Mouse (Mus musculus): Measurements from ENCODE around the gene Edem3. TPM values are rescaled to one million over a fixed set of nuclear protein-coding genes. Genes with fewer than 3 reads are reported as not detected.

The Edem3 gene
- total and polyA plus RNA-seq, 2 experiments from 2014 or later: 13.2 to 40.8 TPM

GRCm38 (mm10) chr1:151807286-151807685 is 52.1 kb downstream of the Edem3 start:
- Histone ChIP-seq H3K9ac (replicated peaks; ENCODE audit: low read length, poor library complexity, severe bottlenecking) (no peak overlapping the region), H3K9me3 (ENCODE audit: low read length) (no peaks in the 10 kb centered on the region), H3K4me3 (ENCODE audit: low read depth, low read length) (no peak overlapping the region), H3K36me3 (ENCODE audit: insufficient read depth, low read length) (peaks cover 32% of the 10 kb centered on the region), H3K27me3 (ENCODE audit: insufficient read depth, low read length) (no peaks in the 10 kb centered on the region), H3K4me1 (ENCODE audit: insufficient read depth, low read length) (no peaks in the 10 kb centered on the region), H3K27ac (ENCODE audit: low read depth, low read length) (no peak overlapping the region), H3K4me2 (ENCODE audit: low read depth, low read length, poor library complexity, severe bottlenecking) (no peak overlapping the region)
- DNase-seq (ENCODE audit: low spot score) (no peak), ATAC-seq (ENCODE audit: low FRiP score) (no peak)
- WGBS: 82% methylated on average over 5 of the region's 5 CpGs
- no peak for TF ChIP-seq CTCF (IDR thresholded peaks at IDR 0.05)

DNA sequence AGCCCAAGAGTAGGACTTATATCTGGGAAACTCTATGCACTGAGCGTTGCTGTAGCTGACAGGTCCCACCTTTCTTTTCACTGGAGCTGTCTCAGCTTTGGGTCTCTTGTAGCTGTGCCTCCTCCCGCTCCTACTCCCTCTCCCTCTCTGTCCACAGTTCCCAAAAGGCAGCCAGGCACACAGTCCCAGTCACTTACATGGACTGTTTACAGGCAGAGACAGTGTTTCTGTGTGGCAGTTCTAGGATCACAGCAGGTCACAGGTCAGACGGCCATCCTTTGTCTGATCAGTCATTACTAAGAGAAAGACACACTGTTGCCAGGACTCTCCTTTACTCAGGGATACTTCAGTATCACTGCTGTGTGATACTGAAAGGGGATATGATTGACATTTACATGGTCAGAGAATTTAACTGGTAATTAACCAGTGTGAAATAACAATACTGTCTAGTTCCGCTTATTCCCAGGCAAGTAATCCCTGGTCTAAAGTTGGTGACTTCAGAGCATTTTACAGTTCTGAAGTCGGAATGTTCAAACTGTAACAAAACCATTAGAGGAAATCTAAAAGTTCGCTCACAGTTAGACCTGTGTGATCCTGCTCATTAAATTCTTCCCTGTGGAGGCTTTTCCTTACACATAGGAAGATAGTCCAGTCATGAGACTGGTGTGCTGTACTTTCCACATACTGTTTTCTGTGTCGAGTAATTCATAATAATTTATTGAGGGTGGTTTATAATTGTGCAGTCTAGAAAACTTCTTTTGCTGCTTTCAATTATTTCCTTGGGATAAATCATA is 55.7 kb downstream of the Edem3 start:
- H3K27ac ChIP-seq (ENCODE audit: low read depth, low read length): no peak overlapping the region
- no peak for ATAC-seq (ENCODE audit: low FRiP score)
- no peak for DNase-seq (ENCODE audit: low spot score)
- H3K9ac ChIP-seq (replicated peaks; ENCODE audit: low read length, poor library complexity, severe bottlenecking): no peak overlapping the region
- H3K27me3 ChIP-seq (ENCODE audit: insufficient read depth, low read length): no peaks in the 10 kb centered on the region
- TF ChIP-seq CTCF (IDR thresholded peaks at IDR 0.05): no peak
- H3K9me3 ChIP-seq (ENCODE audit: low read length): no peaks in the 10 kb centered on the region
- H3K4me2 ChIP-seq (ENCODE audit: low read depth, low read length, poor library complexity, severe bottlenecking): no peak overlapping the region
- peaks cover 37% of the 10 kb centered on the region for H3K36me3 ChIP-seq (ENCODE audit: insufficient read depth, low read length)
- H3K4me3 ChIP-seq (ENCODE audit: low read depth, low read length): no peak overlapping the region
- no peaks in the 10 kb centered on the region for H3K4me1 ChIP-seq (ENCODE audit: insufficient read depth, low read length)
- WGBS: 57% methylated on average over 7 of the region's 7 CpGs

- no peak overlapping the region for H3K4me2 ChIP-seq (ENCODE audit: low read depth, low read length, poor library complexity, severe bottlenecking)
- DNase-seq (ENCODE audit: low spot score) (no peak), ATAC-seq (ENCODE audit: low FRiP score) (no peak)
- no peaks in the 10 kb centered on the region for H3K27me3 ChIP-seq (ENCODE audit: insufficient read depth, low read length)
- no peak for TF ChIP-seq CTCF (IDR thresholded peaks at IDR 0.05)
- no peak overlapping the region for H3K9ac ChIP-seq (replicated peaks; ENCODE audit: low read length, poor library complexity, severe bottlenecking)
- no peak overlapping the region for H3K4me3 ChIP-seq (ENCODE audit: low read depth, low read length)
- H3K27ac ChIP-seq (ENCODE audit: low read depth, low read length): no peak overlapping the region
- WGBS: 80% methylated on average over 16 of the region's 16 CpGs
- peaks cover 35% of the 10 kb centered on the region for H3K36me3 ChIP-seq (ENCODE audit: insufficient read depth, low read length)
- H3K9me3 ChIP-seq (ENCODE audit: low read length): no peaks in the 10 kb centered on the region
- H3K4me1 ChIP-seq (ENCODE audit: insufficient read depth, low read length): no peaks in the 10 kb centered on the region
Observed at GRCm38 (mm10) chr1:151811456-151811855, 56.3 kb downstream of the Edem3 start.

DNA sequence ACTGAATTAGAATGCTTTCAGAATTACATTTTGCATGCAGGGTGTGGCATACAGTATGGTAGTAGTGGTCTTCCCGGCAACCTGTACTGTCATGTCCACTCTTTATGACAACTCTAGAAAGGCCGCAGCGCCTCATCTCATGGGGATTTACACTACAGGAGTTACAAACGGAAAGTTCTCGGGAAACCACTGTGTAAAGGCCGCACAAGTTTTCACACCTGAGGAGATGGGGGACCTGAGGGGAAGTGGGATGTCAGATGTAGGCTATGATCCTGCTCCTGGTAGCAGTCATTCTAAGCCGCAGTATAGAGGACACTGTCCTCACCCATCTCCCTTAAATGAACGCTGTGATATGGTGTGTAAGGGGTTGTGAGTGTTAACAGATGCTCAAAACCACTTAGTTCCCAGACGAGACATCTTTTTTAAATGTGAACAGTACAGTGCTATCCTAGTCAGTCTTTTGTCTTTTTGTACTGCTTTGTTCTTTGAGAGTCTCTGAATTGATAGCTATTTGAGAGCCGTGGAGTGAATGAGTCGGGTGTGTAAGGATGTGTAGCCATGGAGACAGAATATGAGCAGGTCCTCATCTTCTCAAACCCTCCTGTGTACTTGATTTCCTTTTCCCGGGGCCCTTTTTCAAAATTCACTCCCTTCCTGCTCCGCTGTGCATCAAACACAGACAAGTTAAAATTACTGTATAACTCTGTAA is 57.0 kb downstream of the Edem3 start:
- WGBS: 75% methylated on average over 13 of the region's 13 CpGs
- Histone ChIP-seq H3K4me2 (ENCODE audit: low read depth, low read length, poor library complexity, severe bottlenecking) (no peak overlapping the region), H3K27me3 (ENCODE audit: insufficient read depth, low read length) (no peaks in the 10 kb centered on the region), H3K4me1 (ENCODE audit: insufficient read depth, low read length) (no peaks in the 10 kb centered on the region), H3K9me3 (ENCODE audit: low read length) (no peaks in the 10 kb centered on the region), H3K4me3 (ENCODE audit: low read depth, low read length) (no peak overlapping the region), H3K36me3 (ENCODE audit: insufficient read depth, low read length) (peaks cover 34% of the 10 kb centered on the region), H3K27ac (ENCODE audit: low read depth, low read length) (no peak overlapping the region), H3K9ac (replicated peaks; ENCODE audit: low read length, poor library complexity, severe bottlenecking) (no peak overlapping the region)
- TF ChIP-seq CTCF (IDR thresholded peaks at IDR 0.05): no peak
- no peak for DNase-seq (ENCODE audit: low spot score)
- ATAC-seq (ENCODE audit: low FRiP score): no peak

GRCm38 (mm10) chr1:151816051-151816450 is 60.9 kb downstream of the Edem3 start:
- peaks cover 41% of the 10 kb centered on the region for H3K36me3 ChIP-seq (ENCODE audit: insufficient read depth, low read length)
- no peak for ATAC-seq (ENCODE audit: low FRiP score)
- WGBS: 91% methylated on average over 3 of the region's 3 CpGs
- H3K9ac ChIP-seq (replicated peaks; ENCODE audit: low read length, poor library complexity, severe bottlenecking): no peak overlapping the region
- H3K27me3 ChIP-seq (ENCODE audit: insufficient read depth, low read length): no peaks in the 10 kb centered on the region
- H3K4me3 ChIP-seq (ENCODE audit: low read depth, low read length): no peak overlapping the region
- H3K9me3 ChIP-seq (ENCODE audit: low read length): no peaks in the 10 kb centered on the region
- no peak for TF ChIP-seq CTCF (IDR thresholded peaks at IDR 0.05)
- no peaks in the 10 kb centered on the region for H3K4me1 ChIP-seq (ENCODE audit: insufficient read depth, low read length)
- DNase-seq (ENCODE audit: low spot score): no peak
- no peak overlapping the region for H3K4me2 ChIP-seq (ENCODE audit: low read depth, low read length, poor library complexity, severe bottlenecking)
- H3K27ac ChIP-seq (ENCODE audit: low read depth, low read length): no peak overlapping the region

- no peak for DNase-seq (ENCODE audit: low spot score)
- no peaks in the 10 kb centered on the region for H3K9me3 ChIP-seq (ENCODE audit: low read length)
- no peaks in the 10 kb centered on the region for H3K4me1 ChIP-seq (ENCODE audit: insufficient read depth, low read length)
- no peaks in the 10 kb centered on the region for H3K27me3 ChIP-seq (ENCODE audit: insufficient read depth, low read length)
- WGBS: 94% methylated on average over 7 of the region's 7 CpGs
- H3K4me3 ChIP-seq (ENCODE audit: low read depth, low read length): no peak overlapping the region
- no peak overlapping the region for H3K9ac ChIP-seq (replicated peaks; ENCODE audit: low read length, poor library complexity, severe bottlenecking)
- no peak overlapping the region for H3K27ac ChIP-seq (ENCODE audit: low read depth, low read length)
- H3K36me3 ChIP-seq (ENCODE audit: insufficient read depth, low read length): peaks cover 28% of the 10 kb centered on the region
- H3K4me2 ChIP-seq (ENCODE audit: low read depth, low read length, poor library complexity, severe bottlenecking): no peak overlapping the region
- no peak for TF ChIP-seq CTCF (IDR thresholded peaks at IDR 0.05)
- no peak for ATAC-seq (ENCODE audit: low FRiP score)
Observed at GRCm38 (mm10) chr1:151819190-151819589, 64.0 kb downstream of the Edem3 start.
